Mouse (Mus musculus): ENCODE data around the gene Reep1.

GRCm38 (mm10) chr6:71746846-71747245 is 39.5 kb downstream of the Reep1 start:
- no peak for TF ChIP-seq CTCF (IDR thresholded peaks at IDR 0.05; ENCODE audit: borderline replicate concordance, insufficient read depth, low read length)
- TF ChIP-seq POLR2A (IDR thresholded peaks at IDR 0.05; ENCODE audit: low read depth, low read length), result no peak

All from embryonic fibroblast, embryonic 13.5 days (primary cell).